Mouse (Mus musculus): ENCODE results near the gene Siae.
A peak's percentile ranks its signal among the peaks of the same experiment; 100 is the strongest.

Siae gene

GRCm38 (mm10) chr9:37569231-37569835 is 13.8 kb downstream of the Siae start:
- no peak for DNase-seq (ENCODE audit: low read depth, low spot score)

GRCm38 (mm10) chr9:37572204-37572876 is 16.8 kb downstream of the Siae start:
- no peak for DNase-seq (ENCODE audit: low read depth, low spot score)

GRCm38 (mm10) chr9:37576436-37576930 is 21.0 kb downstream of the Siae start:
- no peak for DNase-seq (ENCODE audit: low read depth, low spot score)

- no peak for DNase-seq (ENCODE audit: low read depth, low spot score)
Measured at GRCm38 (mm10) chr9:37583594-37583993, 28.1 kb downstream of the Siae start.

- no peak for DNase-seq (ENCODE audit: low read depth, low spot score)
Measured at GRCm38 (mm10) chr9:37586718-37587117, 31.2 kb downstream of the Siae start.

GRCm38 (mm10) chr9:37590381-37590780 is 34.9 kb downstream of the Siae start:
- no peak for DNase-seq (ENCODE audit: low read depth, low spot score)

- no peak for DNase-seq (ENCODE audit: low read depth, low spot score)
Measured at GRCm38 (mm10) chr9:37592025-37592424, 36.5 kb downstream of the Siae start.

- no peak for DNase-seq (ENCODE audit: low read depth, low spot score)
Measured at GRCm38 (mm10) chr9:37592633-37593032, 37.1 kb downstream of the Siae start.

GRCm38 (mm10) chr9:37593690-37594089 is 38.2 kb downstream of the Siae start:
- DNase-seq (ENCODE audit: low read depth, low spot score): no peak

- DNase-seq (ENCODE audit: low read depth, low spot score): no peak
Measured at GRCm38 (mm10) chr9:37595570-37595969, 40.1 kb downstream of the Siae start.

- DNase-seq (ENCODE audit: low read depth, low spot score): no peak
Measured at GRCm38 (mm10) chr9:37598637-37599036, 43.1 kb downstream of the Siae start.

GRCm38 (mm10) chr9:37600538-37601205 is 45.2 kb downstream of the Siae start:
- DNase-seq (ENCODE audit: low read depth, low spot score): no peak

- no peak for DNase-seq (ENCODE audit: low read depth, low spot score)
Measured at GRCm38 (mm10) chr9:37605089-37605488, 49.6 kb downstream of the Siae start.

GRCm38 (mm10) chr9:37609558-37609957 is 54.1 kb downstream of the Siae start:
- no peak for DNase-seq (ENCODE audit: low read depth, low spot score)

- peak; percentile 86 for DNase-seq (ENCODE audit: low read depth, low spot score)
Measured at GRCm38 (mm10) chr9:37613182-37613910, 57.8 kb downstream of the Siae start, which contains the start of gene Spa17. TSS of gene Spa17 (minus strand) at chr9:37613722.

GRCm38 (mm10) chr9:37613911-37614280 is 58.4 kb downstream of the Siae start:
- no peak for DNase-seq (ENCODE audit: low read depth, low spot score)

- no peak for DNase-seq (ENCODE audit: low read depth, low spot score)
Measured at GRCm38 (mm10) chr9:37614316-37614715, 58.8 kb downstream of the Siae start.

- no peak for DNase-seq (ENCODE audit: low read depth, low spot score)
Measured at GRCm38 (mm10) chr9:37615220-37615619, 59.7 kb downstream of the Siae start.

- DNase-seq (ENCODE audit: low read depth, low spot score): no peak
Measured at GRCm38 (mm10) chr9:37616770-37617169, 61.3 kb downstream of the Siae start.

- no peak for DNase-seq (ENCODE audit: low read depth, low spot score)
Measured at GRCm38 (mm10) chr9:37621290-37621689, 65.8 kb downstream of the Siae start.

- no peak for DNase-seq (ENCODE audit: low read depth, low spot score)
Measured at GRCm38 (mm10) chr9:37623981-37624380, 68.5 kb downstream of the Siae start.

- no peak for DNase-seq (ENCODE audit: low read depth, low spot score)
Measured at GRCm38 (mm10) chr9:37624502-37624901, 69.0 kb downstream of the Siae start.

All from WW6 (cell line).